Mouse (Mus musculus) neutrophil, adult 5-6 weeks (primary cell): ENCODE data around the gene Tnip2. TPM values are rescaled to one million over a fixed set of nuclear protein-coding genes. Genes with fewer than 3 reads are reported as not detected.

Source experiments
- ATAC-seq: fragments of 151-379, 151-347 bp; 2 replicates; pipeline ENCODE4 v1.8.0; 2017; ENCODE audit warnings: mild to moderate bottlenecking, moderate TSS enrichment; ENCODE audit not compliant: insufficient number of reproducible peaks, poor library complexity, low FRiP score, severe bottlenecking; ENCODE audit errors: extremely low read depth
- total RNA-seq: library from RNA; stranded (forward); fragments of 200-1000 nt; gene quantifications from 2 replicates; pipeline ENCODE4 v1.2.3, GENCODE M21; 2017

Gene Tnip2
- total RNA-seq, 1 experiment from 2014 or later, result 75.8 TPM

DNA sequence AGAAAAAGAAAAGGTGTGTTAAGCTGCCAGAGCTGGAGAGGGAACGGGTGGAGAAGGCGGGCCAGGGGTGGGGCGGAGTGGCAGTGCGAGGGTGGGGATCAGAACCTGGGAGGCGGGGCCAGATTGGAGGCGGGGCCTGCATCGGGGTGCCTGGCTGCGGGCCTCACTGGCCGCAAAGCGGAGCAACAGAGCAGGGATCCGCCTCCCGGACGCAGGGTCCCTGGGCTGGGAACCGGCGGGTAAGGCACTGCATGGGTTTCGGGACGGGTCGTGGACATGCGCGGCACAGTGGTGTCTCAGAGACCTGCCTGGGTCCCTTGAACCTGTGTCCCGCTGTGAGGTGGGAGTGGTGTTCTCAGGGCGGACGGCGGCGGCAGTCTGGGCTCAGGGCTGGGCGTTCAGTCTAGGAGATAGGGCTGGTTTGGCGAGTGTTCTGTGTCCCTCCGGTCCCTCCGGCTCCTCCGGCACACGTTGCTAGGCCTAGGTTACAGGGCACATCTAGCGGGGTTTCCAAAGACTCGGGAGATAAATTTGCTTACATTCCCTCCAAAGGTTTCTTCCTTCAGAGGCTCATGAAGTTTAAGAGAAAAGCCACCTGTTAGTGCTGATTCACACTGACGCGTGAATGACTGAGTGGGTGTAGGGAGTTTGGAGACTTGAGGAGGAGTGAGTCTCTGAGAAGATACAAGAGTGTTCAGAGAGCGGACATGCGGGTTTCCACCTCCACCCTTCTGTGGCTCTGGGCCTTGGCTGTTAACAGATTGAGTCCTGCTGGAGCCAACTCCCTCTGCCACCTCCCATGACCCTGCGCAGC, 12.1 kb upstream of the Tnip2 start, which contains the start of gene Sh3bp2:
TSS of gene Sh3bp2 (plus strand) at position 176 of the 814 bp plus-strand sequence.
- ATAC-seq, result peak; percentile 87

DNA sequence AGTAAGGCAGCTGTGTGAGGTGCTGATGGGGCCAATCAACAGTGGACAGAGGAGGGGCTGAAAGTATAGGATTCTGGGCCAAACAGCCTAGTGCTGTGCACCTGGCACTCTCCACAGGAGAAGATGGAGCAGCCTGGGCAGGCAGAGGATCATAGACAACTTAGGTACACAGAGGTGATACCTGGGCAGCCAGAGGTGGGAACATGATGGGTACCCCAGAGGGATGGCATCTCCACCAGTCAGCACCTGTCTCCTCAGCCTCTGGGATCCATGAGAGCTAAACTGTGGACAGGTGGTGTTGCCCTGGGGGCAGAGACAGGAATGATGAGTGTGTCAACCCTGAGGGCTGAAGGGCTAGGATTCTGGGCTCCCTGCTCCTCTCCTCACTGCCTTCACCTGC, 10.7 kb upstream of the Tnip2 start:
- no peak for ATAC-seq

DNA sequence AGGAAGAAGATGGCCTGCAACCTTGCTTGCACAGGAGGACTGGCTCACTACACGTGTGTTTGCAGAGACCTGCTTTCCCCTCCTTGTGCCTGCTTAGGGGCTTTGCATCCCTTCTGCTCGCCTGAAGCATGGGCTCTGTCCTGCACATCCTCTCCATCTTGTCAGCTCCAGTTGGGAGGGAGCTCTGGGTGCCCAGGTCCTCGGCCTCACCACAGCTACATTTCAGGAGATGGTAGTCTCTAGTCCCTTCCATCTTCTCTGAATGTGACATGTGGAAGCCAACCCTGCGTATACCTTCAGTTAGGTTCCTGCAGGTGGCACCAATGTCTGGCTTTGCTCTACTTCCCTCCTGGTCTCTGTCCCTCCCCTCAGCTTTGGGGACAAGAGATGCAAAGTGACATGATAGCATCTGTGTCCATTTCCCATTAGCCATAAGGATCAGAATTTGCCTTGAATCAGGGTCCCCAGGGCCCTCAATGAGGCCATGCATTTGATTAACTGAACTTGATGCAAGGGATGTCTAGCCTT, 10.2 kb upstream of the Tnip2 start:
- ATAC-seq, result peak; percentile 43; the same call in 1 of the 2 replicates

DNA sequence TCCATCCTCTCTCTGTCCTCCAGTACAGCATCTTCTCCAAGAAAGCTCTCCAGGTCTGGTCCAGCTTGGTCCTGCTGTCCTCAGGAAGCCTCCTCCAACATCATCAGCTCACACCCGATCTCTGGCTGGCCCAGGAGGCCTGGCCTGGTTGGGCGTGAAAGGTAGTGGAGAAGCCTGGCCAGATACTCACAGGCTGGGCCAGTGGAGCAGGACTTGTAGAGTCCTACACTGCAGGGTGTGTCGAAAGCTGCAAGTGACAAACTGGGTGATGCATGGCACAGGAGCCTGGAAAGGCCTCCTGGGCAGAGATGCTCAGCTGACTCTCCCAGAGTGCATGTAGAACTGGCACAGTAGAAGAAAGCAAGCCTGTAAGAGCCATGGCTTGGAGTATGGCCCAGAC, 7.5 kb upstream of the Tnip2 start:
- ATAC-seq, result no peak

DNA sequence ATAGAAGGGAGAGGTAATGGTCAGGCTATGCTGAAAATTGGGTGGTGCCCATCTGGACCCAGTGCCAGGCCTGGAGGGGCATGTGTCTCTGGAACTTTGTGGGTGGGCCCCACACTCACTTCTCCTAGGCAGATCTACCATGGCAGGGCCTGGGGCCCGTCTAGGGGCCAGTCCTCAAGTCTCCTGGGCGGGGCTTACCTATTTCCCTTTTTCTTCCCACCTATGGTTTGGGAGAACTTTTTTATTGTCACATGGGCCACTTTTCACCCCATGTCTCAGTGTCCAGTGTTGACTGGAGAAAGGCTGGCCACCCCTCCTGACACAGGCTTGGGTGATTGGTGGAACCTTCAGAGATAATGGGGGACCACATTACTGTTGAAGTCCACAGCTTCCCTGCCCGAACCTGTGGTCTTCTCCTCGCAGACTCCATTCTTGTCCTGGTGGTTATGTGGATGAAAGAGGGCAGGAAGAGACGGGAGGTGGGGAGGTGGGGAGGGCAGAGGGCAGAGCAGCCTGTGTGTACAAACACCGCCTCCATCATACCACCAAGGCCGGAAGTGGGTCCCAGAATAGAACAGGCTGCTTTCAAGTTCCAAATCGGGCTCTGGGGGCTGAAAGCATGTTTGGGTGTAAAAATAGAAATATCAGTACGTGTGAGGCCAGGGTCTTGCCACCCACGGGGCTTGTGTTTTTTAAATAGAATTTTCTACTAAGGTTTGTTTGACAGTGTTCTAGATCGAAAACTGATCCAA, 6.8 kb upstream of the Tnip2 start:
- ATAC-seq, result no peak

DNA sequence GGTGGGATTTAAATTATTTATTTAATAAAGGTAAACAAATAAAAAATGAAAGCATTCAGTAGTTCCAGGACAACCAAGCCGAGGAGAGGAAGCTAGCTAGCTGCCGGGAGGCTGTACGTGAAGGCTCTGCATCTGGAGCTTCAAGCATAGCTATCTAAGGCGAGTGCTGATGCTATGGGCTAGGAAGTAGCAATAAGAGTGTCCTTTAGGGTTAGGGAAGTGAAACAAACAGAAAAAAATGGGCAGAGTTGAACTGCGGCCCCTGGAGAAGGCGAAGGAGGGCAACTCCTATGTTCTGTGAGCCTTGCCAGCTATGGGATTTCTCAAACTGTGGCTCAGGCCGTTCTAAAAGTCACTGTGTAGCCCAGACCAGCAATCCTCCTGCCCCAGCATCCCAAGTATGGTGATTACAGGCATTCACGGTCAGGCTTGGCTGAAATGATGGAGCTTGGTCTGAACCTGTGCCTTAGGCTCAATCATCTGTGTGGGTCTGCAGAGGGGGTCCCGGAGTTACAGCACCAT, 5.7 kb upstream of the Tnip2 start:
- ATAC-seq, result peak; percentile 45

DNA sequence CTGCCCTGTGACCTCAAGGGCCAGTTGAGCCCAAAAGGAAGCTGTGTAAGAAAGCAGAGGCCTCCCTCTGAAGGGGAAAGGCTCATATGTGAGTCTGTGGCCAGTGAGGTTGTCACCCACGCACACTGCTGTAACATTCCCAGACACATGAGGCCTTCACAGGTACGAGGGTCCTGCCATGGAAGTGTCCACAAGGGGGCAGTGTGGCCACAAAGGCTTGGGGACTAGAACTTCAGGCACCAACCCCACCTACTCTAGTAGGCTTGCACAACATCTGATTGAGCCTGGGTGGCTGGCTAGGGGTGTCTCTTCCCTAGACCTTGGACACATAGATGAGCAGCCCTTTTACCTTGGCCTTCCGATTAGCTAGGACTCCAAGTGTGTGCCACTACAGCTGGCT, 4.1 kb upstream of the Tnip2 start:
- ATAC-seq, result peak; percentile 47

DNA sequence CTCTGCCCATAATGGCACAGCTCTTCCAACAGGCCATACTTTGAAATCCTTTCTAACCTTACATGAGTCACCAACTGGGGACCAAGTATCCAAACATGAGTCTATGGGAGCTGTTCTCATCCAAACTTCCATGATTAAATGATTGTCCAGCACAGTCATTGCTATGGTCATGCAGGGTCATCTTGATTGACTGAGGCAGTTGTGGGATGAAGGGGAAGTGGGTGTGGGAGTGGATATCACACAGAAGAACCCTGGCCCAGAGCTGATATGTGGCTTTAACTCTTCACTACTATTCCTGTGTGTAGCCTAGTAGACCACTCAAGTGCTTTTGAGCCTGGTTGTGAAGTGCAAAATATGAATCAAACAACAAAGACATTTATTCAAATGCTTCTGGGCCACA, 1.3 kb upstream of the Tnip2 start:
- no peak for ATAC-seq

DNA sequence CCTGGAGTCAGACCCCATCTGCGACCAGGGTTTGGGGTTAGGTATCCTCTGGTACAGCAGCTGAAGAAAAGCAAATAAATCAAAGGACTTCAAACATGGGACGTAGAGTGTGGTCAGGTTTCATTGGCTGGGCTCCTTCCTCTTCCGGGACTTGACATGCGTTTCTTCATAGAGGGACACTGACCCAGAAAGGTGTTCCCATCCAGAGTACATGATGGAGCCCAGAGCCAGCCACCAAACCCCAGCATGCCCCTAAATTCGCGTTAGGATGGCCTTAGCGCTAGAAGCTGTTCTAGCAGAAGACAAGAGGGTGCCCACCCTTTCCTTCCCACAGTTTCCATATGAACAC, 401 bp upstream of the Tnip2 start:
- ATAC-seq, result peak; percentile 38

DNA sequence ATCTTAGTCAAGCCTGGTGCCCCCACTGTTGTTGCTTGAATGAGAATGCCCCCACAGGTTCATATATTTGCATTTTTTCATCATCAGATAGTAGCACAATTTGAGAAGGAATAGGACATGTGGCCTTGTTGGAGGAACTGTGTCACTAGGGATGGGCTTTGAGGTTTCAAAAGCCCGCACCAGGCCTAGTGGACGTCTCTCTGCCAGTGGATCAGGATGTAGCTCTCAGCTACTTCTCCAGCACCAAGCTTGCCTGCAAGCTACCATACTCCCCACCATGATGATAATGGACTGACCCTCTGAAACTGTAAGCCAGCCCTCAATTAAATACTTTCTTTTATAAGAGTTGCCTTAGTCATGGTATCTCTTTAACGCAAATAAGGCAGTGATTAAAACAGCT, 1.3 kb downstream of the Tnip2 start:
- no peak for ATAC-seq

DNA sequence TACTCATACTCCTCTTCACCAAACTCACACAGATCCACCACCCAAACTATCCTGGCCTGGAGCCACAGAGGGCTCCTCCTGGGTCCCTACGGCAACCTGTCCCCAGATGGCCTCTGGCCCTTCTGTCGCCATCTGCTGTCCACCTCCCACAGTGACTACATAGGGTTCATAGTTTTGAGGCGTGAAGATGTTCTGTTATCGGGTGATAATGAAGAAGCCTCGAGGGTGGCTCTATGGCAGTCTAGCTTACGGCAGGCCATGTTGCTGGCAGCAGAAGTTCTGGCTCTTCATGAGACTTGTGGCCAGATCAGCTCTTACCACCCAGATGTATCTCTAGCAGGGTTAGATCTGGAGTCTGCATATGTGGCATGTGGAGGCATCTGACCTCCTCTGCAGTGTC, 11.0 kb downstream of the Tnip2 start:
- no peak for ATAC-seq

DNA sequence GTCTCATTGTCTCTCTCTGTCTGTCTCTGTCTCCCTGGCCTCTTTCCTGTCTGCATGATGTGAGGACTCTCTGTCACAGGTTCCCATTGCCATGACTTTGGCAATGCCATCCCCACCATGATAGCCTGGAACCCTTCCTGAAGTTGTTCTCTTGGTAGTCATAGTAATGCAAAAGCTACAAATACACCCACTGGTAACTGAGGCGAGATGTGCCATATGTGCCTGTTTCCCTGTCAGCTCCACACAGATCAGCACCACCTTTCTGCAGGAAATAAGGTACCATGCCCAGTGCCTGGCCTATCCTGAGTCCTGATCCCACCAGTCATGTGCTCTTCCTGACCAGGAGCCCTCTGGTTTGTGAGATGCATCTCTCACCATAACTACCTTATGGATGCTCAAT, 11.4 kb downstream of the Tnip2 start:
- ATAC-seq, result no peak

DNA sequence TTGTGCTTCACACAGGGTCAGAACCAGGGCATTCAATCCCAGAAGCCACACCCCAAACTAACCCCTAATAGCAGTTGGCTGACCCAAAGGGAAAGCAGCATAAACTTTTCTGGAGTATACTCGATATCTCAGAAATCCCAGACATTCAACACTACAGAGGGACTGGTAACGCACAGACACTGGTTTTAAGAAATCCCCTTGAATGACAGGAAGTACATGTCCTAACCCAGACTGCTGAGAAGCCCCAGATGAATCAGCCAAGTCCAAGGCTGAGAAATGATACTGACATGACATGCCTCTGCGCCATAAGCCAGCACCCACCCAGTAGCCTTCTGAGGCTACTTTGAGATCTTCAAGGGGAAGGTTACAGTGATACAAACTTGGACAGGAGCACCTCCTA, 12.2 kb downstream of the Tnip2 start:
- ATAC-seq, result no peak

DNA sequence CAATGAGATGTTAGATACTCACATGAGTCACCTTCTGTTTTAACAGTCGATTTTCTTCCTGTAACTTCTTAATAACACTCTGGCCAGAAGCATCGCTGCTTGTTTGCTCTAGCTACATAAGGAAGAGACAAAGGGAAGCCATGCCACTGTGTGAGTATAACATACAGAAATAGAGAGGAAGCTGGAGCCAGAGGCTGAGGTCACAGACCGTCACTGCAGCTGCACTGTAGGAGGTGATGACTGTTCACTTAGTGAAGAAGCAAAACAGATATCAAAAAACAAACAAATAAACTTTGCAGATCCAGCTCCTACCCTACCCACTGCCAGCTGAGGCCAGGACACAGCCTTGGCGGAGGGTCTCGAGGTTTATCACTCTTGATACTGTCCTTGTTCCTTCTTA, 12.9 kb downstream of the Tnip2 start:
- no peak for ATAC-seq

DNA sequence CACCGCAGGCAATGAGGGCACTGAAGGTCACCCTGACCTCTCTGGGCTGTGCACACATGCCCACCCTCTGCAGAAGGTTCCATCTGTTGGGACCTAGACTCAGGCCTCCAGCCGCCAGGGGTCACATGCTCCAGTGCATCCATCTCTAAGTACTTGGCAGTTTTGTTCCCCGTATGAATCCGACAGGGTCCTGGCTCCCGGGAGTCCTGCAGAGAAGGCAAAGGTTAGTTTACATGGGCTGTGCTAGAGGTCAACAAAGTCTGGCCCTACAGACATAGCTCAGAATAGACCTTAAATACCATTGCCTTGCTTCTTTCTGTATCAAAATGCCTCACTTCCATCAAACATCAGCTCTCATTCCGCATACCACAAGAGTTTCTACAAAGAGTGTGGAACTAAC, 17.0 kb downstream of the Tnip2 start:
- ATAC-seq, result no peak

DNA sequence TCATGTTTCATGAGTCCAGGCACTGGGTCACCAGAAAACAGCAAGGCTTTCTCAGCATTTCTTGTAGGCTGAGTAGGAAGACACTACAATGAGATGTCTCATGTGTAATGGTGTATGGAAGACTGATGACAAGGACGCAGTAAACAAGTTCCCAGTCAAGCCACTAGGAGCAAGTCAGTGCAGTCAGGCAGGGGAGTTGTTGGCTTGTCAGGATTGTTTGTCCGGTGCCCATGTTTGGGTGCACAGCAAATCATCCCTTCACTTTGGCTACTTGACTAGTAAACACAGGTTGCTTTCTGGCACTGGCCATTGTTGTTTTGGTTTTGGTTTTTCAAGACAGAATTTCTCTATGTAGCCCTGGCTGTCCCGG, 24.4 kb downstream of the Tnip2 start:
- ATAC-seq, result 0 out of 2 replicates have a peak, but pooled peaks have one; percentile 16

DNA sequence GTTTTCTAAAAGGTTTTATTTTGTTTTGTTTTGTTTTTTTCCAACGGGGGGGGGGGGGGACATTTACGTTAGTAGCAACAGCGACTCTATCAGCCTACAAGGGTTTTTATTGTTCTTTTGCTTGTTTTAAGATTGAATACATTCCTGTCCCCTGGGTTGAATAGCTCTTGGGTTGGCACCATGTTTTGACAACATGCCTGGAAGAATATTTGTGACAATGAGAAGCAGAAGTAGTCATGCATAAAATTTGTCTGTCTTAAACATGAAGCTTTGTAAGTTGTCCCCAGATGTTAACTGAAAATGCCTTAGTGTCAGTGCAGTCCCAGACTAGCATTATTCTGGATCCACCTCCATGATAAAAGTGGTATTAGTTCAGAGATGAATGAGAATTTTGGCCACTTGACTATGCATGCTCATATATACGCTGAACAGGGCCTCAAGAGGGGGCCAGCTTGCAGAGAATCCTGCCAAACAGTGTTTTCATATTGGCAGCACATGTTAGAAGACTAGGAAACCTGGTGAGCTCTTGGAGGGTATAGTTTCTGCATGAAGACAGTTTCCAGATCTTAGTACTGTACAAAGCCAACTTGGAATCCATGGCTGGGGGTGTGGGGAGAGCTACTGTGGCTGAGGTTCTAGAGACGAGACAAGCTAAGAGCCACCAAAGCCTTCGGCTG, 24.9 kb downstream of the Tnip2 start:
- ATAC-seq, result no peak

DNA sequence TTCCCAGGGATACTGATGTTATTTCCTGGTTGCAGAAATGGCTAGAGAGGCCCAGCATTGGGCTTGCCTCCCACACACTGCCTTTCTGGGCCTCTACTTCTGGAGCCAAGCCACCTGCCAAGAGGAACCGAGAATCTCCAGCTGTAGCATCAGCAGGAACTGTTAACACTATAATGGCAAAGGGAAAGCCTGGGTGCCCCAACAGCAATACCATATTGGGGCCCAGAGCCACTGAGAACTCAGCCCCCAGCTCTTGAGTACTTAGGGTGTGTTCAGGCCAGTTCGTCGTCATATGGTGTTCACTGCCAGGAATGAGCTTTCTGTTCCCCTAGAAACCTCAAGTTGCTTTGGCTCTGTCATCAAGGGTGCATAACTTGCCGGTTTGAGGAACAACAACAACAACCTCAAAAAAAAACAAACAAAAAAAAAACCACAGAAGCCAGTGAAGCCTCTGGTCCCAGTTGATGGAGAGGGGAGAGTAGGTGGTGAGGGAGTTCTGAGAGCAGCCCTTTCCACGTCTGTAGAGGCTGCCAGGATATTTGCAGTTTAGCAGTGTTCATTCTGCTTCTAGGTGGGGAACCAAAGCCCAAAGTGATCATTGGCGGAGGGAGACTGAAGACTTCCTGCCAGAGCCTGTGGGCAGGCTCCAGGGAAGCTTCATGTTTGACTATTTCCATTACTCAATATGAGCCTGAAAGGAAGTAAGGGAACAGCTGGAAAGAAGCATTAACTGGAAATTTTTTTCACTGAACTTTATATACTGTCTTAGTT, 26.3 kb downstream of the Tnip2 start:
- ATAC-seq, result no peak

DNA sequence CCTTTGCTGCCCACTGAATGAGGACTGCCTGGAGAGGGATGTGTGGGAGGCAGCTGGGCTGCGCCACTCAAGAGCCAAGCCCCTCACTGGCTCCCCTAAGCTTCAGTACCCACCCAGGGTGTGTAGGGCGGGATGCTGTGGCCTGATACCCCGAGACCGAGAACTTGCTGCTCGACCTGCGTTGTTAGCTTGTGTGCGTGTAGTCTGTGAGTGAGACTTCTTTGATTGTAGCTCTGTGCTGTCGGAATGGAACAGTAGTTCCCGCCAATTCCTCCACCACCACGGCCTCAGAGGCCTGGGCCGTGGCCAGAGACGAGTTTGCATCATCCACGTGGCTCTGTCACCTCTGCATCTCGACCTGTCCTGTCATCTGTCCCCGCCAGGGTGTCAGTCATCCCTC, 28.1 kb downstream of the Tnip2 start:
- ATAC-seq, result no peak
